Mouse (Mus musculus) urinary bladder, adult 2 months (tissue): Measurements from ENCODE around the gene Plac8. TPM values are rescaled to one million over a fixed set of nuclear protein-coding genes. Genes with fewer than 3 reads are reported as not detected.
A peak's percentile ranks its signal among the peaks of the same experiment; 100 is the strongest.

ENCODE experiments used
- DNase-seq: peaks from one replicate; pipeline ENCODE4 v3.0.0; 2022; ENCODE audit warnings: low spot score
- polyA plus RNA-seq: library from polyadenylated mRNA; depleted of rRNA; stranded (reverse); fragments of >200 nt; gene quantifications from 2 replicates; pipeline ENCODE4 v1.2.3, GENCODE M21; 2012; rRNA removed

The Plac8 gene
- polyA plus RNA-seq, 1 experiment, result 117 TPM

DNA sequence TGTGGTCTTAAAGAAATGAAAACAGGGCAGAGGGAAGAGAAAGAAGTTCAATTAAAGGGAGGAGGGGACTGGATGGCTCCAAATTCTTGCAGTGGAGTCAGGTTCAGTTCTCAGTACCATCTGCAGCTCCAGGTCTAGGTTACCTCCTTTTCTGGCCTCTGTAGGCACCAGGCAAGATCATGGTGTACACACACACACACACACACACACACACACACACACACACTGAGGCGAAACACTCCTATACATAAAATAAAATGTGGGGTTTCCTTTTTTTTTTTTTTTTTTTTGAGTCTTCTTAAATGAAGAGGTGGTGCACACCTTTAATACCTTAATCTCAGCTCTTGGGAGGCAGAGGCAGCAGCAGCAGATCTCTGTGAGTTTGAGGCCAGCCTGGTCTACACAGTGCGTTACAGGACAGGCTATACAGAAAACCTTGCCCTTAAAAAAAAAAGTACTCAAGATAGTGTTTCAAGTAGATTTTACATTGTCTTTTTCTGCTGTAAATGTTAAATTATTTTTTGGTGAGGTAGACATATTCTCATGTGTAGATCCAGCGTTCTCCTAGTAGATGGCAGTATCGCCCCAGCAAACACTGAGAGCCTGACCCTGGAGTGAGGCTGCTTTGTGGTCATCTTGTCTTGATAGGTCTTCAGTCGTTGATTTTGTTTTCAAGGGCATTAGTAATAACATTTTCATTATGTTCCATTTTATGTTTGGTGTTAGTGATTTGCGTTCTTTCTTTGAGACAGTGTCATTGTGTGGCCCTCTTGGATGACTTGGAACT is 25.6 kb downstream of the Plac8 start:
- DNase-seq, result no peak

- DNase-seq, result no peak
Measured at GRCm38 (mm10) chr5:100536638-100537037, 35.4 kb downstream of the Plac8 start.

- DNase-seq, result no peak
Measured at GRCm38 (mm10) chr5:100535826-100536225, 36.2 kb downstream of the Plac8 start.

DNA sequence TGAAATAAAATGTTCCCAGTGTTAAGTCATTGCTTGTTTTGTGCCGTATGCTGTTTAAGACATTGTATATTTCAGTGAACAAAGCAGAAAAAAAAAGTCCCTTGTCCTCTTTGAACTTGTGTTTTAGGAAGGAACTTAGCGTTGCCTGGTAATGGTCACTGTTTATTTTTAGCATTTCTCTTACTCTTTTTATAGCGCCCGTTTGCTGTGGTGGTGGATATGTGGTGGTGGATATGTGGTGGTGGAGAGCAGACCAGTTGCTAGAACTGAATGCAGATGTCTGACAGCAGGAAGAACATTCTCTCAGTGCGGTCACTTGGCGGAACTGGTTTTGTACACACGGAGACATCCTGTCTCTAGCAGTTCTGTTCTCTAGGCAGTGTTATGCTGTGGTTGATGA is 45.9 kb downstream of the Plac8 start:
- no peak for DNase-seq

DNA sequence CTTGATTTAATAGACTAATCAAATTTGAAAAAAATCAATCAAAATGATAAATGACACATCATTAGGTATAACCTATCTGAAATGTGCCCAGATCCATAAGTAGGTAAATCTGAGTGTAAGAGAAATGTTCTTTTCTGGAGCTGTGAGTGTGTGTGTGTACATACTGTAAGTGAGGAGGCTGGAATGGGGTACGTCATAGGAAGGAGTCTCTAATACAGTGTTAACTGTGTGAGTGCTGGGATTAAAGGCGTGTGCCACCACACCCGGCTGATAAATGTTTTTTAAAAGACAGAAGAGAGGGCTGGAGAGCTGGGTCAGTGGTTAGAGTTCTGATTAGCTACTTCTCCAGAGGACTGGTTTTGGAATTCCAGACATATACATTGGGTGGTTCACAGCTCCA is 46.4 kb downstream of the Plac8 start:
- no peak for DNase-seq

DNA sequence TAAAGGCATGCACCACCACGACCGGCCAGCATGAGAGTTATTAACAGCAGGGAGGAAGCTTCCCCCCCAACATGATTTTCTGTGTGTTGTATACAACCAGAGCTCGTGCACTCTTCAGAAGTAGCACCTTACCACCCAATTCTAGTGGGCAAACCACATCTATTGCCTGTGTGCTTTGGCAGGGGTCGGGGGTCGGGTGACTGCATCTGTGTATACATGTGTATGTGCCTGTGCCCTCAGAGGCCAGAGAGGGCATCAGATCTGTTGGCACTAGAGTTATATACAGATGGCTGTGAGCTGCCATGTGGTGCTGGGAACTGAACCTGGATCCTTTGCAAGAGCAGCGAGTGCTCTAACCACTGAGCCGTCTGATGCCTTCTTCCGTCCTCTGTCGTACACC is 47.1 kb downstream of the Plac8 start:
- no peak for DNase-seq

- DNase-seq, result no peak
Measured at GRCm38 (mm10) chr5:100523331-100523730, 48.7 kb downstream of the Plac8 start.

DNA sequence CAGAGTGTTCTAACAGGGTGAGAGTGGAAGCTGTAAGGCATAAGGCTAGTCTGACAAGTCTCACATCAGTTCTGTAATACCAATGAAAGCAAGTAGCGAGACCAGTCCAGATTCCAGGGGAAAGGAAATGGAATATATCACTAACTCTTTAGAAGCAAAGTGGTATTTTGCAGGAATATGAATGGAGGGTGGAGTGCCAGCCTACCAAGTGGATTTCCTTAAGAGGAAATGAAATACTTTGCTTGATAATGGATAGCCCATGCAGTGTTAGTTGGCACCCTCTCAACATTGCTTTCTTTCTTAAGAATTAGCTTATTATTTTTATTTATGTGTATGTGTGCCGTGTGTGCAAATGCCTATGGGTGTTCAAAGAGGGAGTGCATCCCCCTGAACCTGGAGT is 51.8 kb downstream of the Plac8 start:
- DNase-seq, result no peak

DNA sequence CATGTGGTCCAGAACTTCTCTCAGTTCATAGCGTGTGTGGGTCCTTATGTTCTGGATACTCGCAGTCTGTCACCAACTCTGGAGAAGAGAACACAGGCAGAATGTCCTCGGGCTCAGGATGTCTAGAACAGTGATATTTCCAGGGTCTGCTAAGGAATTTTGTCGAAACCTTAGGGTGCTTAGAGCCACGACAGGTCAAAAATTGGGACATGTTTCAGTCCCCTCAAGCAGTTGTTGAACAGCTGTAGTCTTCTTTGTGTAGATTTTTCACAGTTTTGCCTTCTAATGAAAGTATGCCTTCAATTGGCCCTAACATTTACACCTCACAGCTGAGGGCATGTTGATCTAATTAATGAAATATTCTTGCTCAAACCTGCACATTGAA is 53.0 kb downstream of the Plac8 start:
- DNase-seq, result no peak

- peak; percentile 82 for DNase-seq
Measured at GRCm38 (mm10) chr5:100518049-100519026, 53.7 kb downstream of the Plac8 start, which contains the start of gene Cops4. Gene Cops4 (plus strand): TSS chr5:100518309.

- no peak for DNase-seq
Measured at GRCm38 (mm10) chr5:100512576-100512975, 59.5 kb downstream of the Plac8 start.

DNA sequence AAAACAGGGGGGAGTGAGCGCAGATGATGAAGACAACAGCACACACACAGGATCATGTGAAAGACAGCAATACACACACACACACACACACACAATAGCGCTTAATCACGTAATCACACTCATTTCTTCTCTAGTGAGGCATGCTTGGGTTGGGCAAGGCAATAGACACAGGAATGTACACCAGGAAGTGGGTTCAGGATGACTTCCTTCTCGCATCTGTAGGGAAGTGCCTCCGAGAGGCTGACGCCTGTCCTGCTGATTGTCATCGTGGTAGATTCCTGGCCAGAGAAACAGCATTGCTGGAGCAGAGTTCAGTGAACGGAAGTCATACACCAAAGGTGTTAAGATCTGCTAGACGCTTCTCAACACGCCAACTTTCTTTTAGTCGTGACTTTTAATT is 62.8 kb downstream of the Plac8 start:
- DNase-seq, result no peak

Other genes with a start within 250 kb of the Plac8 start
- 148 and 178 TPM in 2 replicates for gene Sec31a, start 156.0 kb downstream of the Plac8 start, polyA plus RNA-seq
- gene Lin54, start 71.6 kb downstream of the Plac8 start, polyA plus RNA-seq, result 6.2 and 6.6 TPM in 2 replicates
- 66.8 and 69.9 TPM in 2 replicates for gene Cops4, start 53.9 kb downstream of the Plac8 start, polyA plus RNA-seq
- gene Coq2, start 102.9 kb upstream of the Plac8 start, polyA plus RNA-seq, result 80.3 and 96.3 TPM in 2 replicates
- 9.8 and 10.6 TPM in 2 replicates for gene Hpse, start 147.5 kb upstream of the Plac8 start, polyA plus RNA-seq
- gene Helq, start 226.4 kb upstream of the Plac8 start, polyA plus RNA-seq, result 12.8 and 13.6 TPM in 2 replicates
- gene Mrps18c, start 226.4 kb upstream of the Plac8 start, polyA plus RNA-seq, result 46.5 and 47.4 TPM in 2 replicates
- gene Abraxas1, start 248.7 kb upstream of the Plac8 start, polyA plus RNA-seq, result 15.9 and 17.9 TPM in 2 replicates